Mouse (Mus musculus): Measurements from ENCODE around the gene Tfap2b. TPM values are rescaled to one million over a fixed set of nuclear protein-coding genes. Genes with fewer than 3 reads are reported as not detected.

Tfap2b gene
- polyA plus RNA-seq (2017; shearing (Covaris generic)), result not detected

GRCm38 (mm10) chr1:19208641-19209358, at the start of gene Tfap2b:
Tfap2b (plus strand) TSS chr1:19208914.
- no peak for ATAC-seq

- ATAC-seq, result no peak
Measured at GRCm38 (mm10) chr1:19178742-19179397, 29.8 kb upstream of the Tfap2b start.

- no peak for ATAC-seq
Measured at GRCm38 (mm10) chr1:19205649-19206048, 3.1 kb upstream of the Tfap2b start.

- ATAC-seq, result no peak
Measured at GRCm38 (mm10) chr1:19206194-19206593, 2.5 kb upstream of the Tfap2b start.

- ATAC-seq, result no peak
Measured at GRCm38 (mm10) chr1:19207611-19208010, 1.1 kb upstream of the Tfap2b start.

- ATAC-seq, result no peak
Measured at GRCm38 (mm10) chr1:19209359-19209745, 638 bp downstream of the Tfap2b start.

GRCm38 (mm10) chr1:19209776-19210175, 1.1 kb downstream of the Tfap2b start:
- ATAC-seq, result no peak

GRCm38 (mm10) chr1:19210215-19211032, 1.7 kb downstream of the Tfap2b start:
- no peak for ATAC-seq

- no peak for ATAC-seq
Measured at GRCm38 (mm10) chr1:19211033-19211405, 2.3 kb downstream of the Tfap2b start.

GRCm38 (mm10) chr1:19211546-19212154, 2.9 kb downstream of the Tfap2b start:
- no peak for ATAC-seq

- no peak for ATAC-seq
Measured at GRCm38 (mm10) chr1:19212691-19213090, 4.0 kb downstream of the Tfap2b start.

GRCm38 (mm10) chr1:19213171-19213570, 4.5 kb downstream of the Tfap2b start:
- ATAC-seq, result no peak

- ATAC-seq, result no peak
Measured at GRCm38 (mm10) chr1:19213851-19214395, 5.2 kb downstream of the Tfap2b start.

- ATAC-seq, result no peak
Measured at GRCm38 (mm10) chr1:19217391-19217790, 8.7 kb downstream of the Tfap2b start.

GRCm38 (mm10) chr1:19218221-19218620, 9.5 kb downstream of the Tfap2b start:
- no peak for ATAC-seq

GRCm38 (mm10) chr1:19219381-19219780, 10.7 kb downstream of the Tfap2b start:
- no peak for ATAC-seq

GRCm38 (mm10) chr1:19220564-19220963, 11.8 kb downstream of the Tfap2b start:
- ATAC-seq, result no peak

GRCm38 (mm10) chr1:19221601-19222000, 12.9 kb downstream of the Tfap2b start:
- ATAC-seq, result no peak

- ATAC-seq, result no peak
Measured at GRCm38 (mm10) chr1:19226699-19227098, 18.0 kb downstream of the Tfap2b start.

GRCm38 (mm10) chr1:19230926-19231573, 22.3 kb downstream of the Tfap2b start:
- ATAC-seq, result no peak

- ATAC-seq, result no peak
Measured at GRCm38 (mm10) chr1:19231574-19232080, 22.9 kb downstream of the Tfap2b start.

- ATAC-seq, result no peak
Measured at GRCm38 (mm10) chr1:19232743-19233142, 24.0 kb downstream of the Tfap2b start.

All from activated CD4-positive, CD25-positive, alpha-beta regulatory T cell, adult 4 months (primary cell).